Mouse (Mus musculus) intestine, embryonic 16.5 days (tissue): ENCODE data around the gene Npepps. TPM values are rescaled to one million over a fixed set of nuclear protein-coding genes. Genes with fewer than 3 reads are reported as not detected.
A peak's percentile ranks its signal among the peaks of the same experiment; 100 is the strongest.
"Not testable (repeated sequence)": the region's sequence is repeated elsewhere in the genome, so short reads cannot be mapped to it uniquely, and the experiment has no call there.

ENCODE experiments used
- ATAC-seq: fragments of 200-750 bp; cut with Nextera tagmentation; 2 replicates; pipeline ENCODE4 v1.8.0; 2017; ENCODE audit warnings: moderate TSS enrichment, moderate library complexity
- H3K27ac ChIP-seq: fragments of 300-500 bp; sonication (generic); 2 replicates; pipeline ENCODE4 v1.5.1; 2014; ENCODE audit warnings: mild to moderate bottlenecking, low read length
- H3K27me3 ChIP-seq: fragments of 300-500 bp; sonication (generic); replicated peaks from 2 replicates; pipeline ENCODE4 v1.6.1; 2014; ENCODE audit warnings: low read length, control low read depth, mixed read lengths; ENCODE audit not compliant: control insufficient read depth, insufficient read depth
- H3K36me3 ChIP-seq: fragments of 300-500 bp; sonication (generic); 2 replicates; pipeline ENCODE4 v1.6.1; 2014; ENCODE audit warnings: low read length, control low read depth; ENCODE audit not compliant: control insufficient read depth, insufficient read depth
- H3K4me1 ChIP-seq: fragments of 300-500 bp; sonication (generic); 2 replicates; pipeline ENCODE4 v1.6.1; 2014; ENCODE audit warnings: low read length, control low read depth, mixed read lengths; ENCODE audit not compliant: control insufficient read depth, insufficient read depth
- H3K4me2 ChIP-seq: fragments of 300-500 bp; sonication (generic); 2 replicates; pipeline ENCODE4 v1.6.1; 2014; ENCODE audit warnings: low read depth, low read length, control low read depth
- H3K4me3 ChIP-seq: fragments of 300-500 bp; sonication (generic); 2 replicates; pipeline ENCODE4 v1.5.1; 2014; ENCODE audit warnings: mild to moderate bottlenecking, low read length
- H3K9ac ChIP-seq: fragments of 300-500 bp; sonication (generic); 2 replicates; pipeline ENCODE4 v1.6.1; 2014; ENCODE audit warnings: low read depth, low read length
- H3K9me3 ChIP-seq: fragments of 300-500 bp; sonication (generic); 2 replicates; pipeline ENCODE4 v1.6.1; 2016; ENCODE audit warnings: low read length, control low read depth; ENCODE audit not compliant: control insufficient read depth
- WGBS: fragments of 180-500 bp; shearing (Covaris S2); extraction: QIAGEN DNeasy Blood & Tissue Kit; methylation state at CpG from one replicate; pipeline ENCODE4 v1.1.7; 2014; 5-methylcytosine and 5-hydroxymethylcytosine counted together
- polyA plus RNA-seq: library from polyadenylated mRNA; unstranded; fragments of >200 nt; fragmentation: Nextera tagmentation; extraction: Ambion mirVana; gene quantifications from 2 replicates; pipeline ENCODE4 v1.2.1, GENCODE M21; 2015

Gene Npepps
- polyA plus RNA-seq, 1 experiment from 2014 or later, result 95.7 TPM

- Histone ChIP-seq H3K4me3 (no peak overlapping the region), H3K27me3 (no peaks in the 10 kb centered on the region), H3K27ac (no peak overlapping the region), H3K4me2 (no peak overlapping the region), H3K9me3 (no peaks in the 10 kb centered on the region), H3K36me3 (no peaks in the 10 kb centered on the region), H3K4me1 (peaks cover 11% of the 10 kb centered on the region), H3K9ac (no peak overlapping the region)
- WGBS, result 70% methylated on average over 6 of the region's 6 CpGs
- no peak for ATAC-seq
Observed at GRCm38 (mm10) chr11:97282179-97282578, 1.7 kb upstream of the Npepps start.

- H3K9ac ChIP-seq, result peak overlapping the region; percentile 100
- peak overlapping the region; percentile 100 for H3K4me3 ChIP-seq
- WGBS, result 1% methylated on average over 63 of the region's 64 CpGs
- no peaks in the 10 kb centered on the region for H3K9me3 ChIP-seq
- peak overlapping the region; percentile 99 for H3K27ac ChIP-seq
- H3K27me3 ChIP-seq, result no peaks in the 10 kb centered on the region
- no peaks in the 10 kb centered on the region for H3K36me3 ChIP-seq
- peak; percentile 47 for ATAC-seq
- H3K4me1 ChIP-seq, result peaks cover 13% of the 10 kb centered on the region
- peak overlapping the region; percentile 60 for H3K4me2 ChIP-seq
Observed at GRCm38 (mm10) chr11:97279405-97280215, 828 bp downstream of the Npepps start.

GRCm38 (mm10) chr11:97279040-97279404 is 1.4 kb downstream of the Npepps start:
- no peaks in the 10 kb centered on the region for H3K36me3 ChIP-seq
- H3K4me3 ChIP-seq, result peak overlapping the region; percentile 100
- H3K9ac ChIP-seq, result peak overlapping the region; percentile 100
- 12% methylated on average over 11 of the region's 11 CpGs for WGBS
- no peak for ATAC-seq
- peak overlapping the region; percentile 99 for H3K27ac ChIP-seq
- no peaks in the 10 kb centered on the region for H3K27me3 ChIP-seq
- peaks cover 13% of the 10 kb centered on the region for H3K4me1 ChIP-seq
- H3K9me3 ChIP-seq, result no peaks in the 10 kb centered on the region
- H3K4me2 ChIP-seq, result peak overlapping the region; percentile 60

- Histone ChIP-seq H3K4me1 (peaks cover 13% of the 10 kb centered on the region), H3K4me3 (peak overlapping the region; percentile 100), H3K4me2 (peak overlapping the region; percentile 60), H3K27ac (peak overlapping the region; percentile 30), H3K9ac (peak overlapping the region; percentile 100), H3K27me3 (no peaks in the 10 kb centered on the region), H3K36me3 (no peaks in the 10 kb centered on the region), H3K9me3 (no peaks in the 10 kb centered on the region)
- ATAC-seq, result no peak
- 68% methylated on average over 6 of the region's 6 CpGs for WGBS
Observed at GRCm38 (mm10) chr11:97278456-97278855, 2.0 kb downstream of the Npepps start.

- ATAC-seq, result no peak
- Histone ChIP-seq H3K27me3 (no peaks in the 10 kb centered on the region), H3K9me3 (no peaks in the 10 kb centered on the region), H3K36me3 (no peaks in the 10 kb centered on the region), H3K4me2 (0 out of 2 replicates have a peak overlapping the region, but pooled peaks have one; percentile 5), H3K4me1 (peaks cover 13% of the 10 kb centered on the region), H3K4me3 (no peak overlapping the region), H3K27ac (peak overlapping the region; percentile 45; the same call in 1 of the 2 replicates), H3K9ac (no peak overlapping the region)
- 80% methylated on average over 5 of the region's 5 CpGs for WGBS
Observed at GRCm38 (mm10) chr11:97277166-97277565, 3.3 kb downstream of the Npepps start.

GRCm38 (mm10) chr11:97276019-97276418 is 4.4 kb downstream of the Npepps start:
- no peaks in the 10 kb centered on the region for H3K9me3 ChIP-seq
- peak overlapping the region; percentile 28 for H3K27ac ChIP-seq
- peaks cover 13% of the 10 kb centered on the region for H3K4me1 ChIP-seq
- no peaks in the 10 kb centered on the region for H3K36me3 ChIP-seq
- H3K4me3 ChIP-seq, result no peak overlapping the region
- 0 out of 2 replicates have a peak overlapping the region, but pooled peaks have one; percentile 17 for H3K9ac ChIP-seq
- WGBS, result 63% methylated on average over 1 of the region's 1 CpGs
- no peak for ATAC-seq
- no peaks in the 10 kb centered on the region for H3K27me3 ChIP-seq
- H3K4me2 ChIP-seq, result no peak overlapping the region

- peaks cover 13% of the 10 kb centered on the region for H3K4me1 ChIP-seq
- H3K36me3 ChIP-seq, result no peaks in the 10 kb centered on the region
- no peak overlapping the region for H3K4me2 ChIP-seq
- H3K27me3 ChIP-seq, result no peaks in the 10 kb centered on the region
- WGBS, result 74% methylated on average over 2 of the region's 2 CpGs
- no peaks in the 10 kb centered on the region for H3K9me3 ChIP-seq
- H3K27ac ChIP-seq, result peak overlapping the region; percentile 60
- no peak overlapping the region for H3K9ac ChIP-seq
- no peak overlapping the region for H3K4me3 ChIP-seq
- ATAC-seq, result peak; percentile 64
Observed at GRCm38 (mm10) chr11:97275349-97275748, 5.1 kb downstream of the Npepps start.

- WGBS, result 77% methylated on average over 6 of the region's 6 CpGs
- H3K4me2 ChIP-seq, H3K9me3 ChIP-seq, H3K27me3 ChIP-seq, H3K4me3 ChIP-seq, H3K36me3 ChIP-seq, H3K9ac ChIP-seq: not testable (repeated sequence)
- Histone ChIP-seq H3K27ac (peak overlapping the region; percentile 15; the same call in 1 of the 2 replicates), H3K4me1 (peaks cover 13% of the 10 kb centered on the region)
- ATAC-seq, result peak; percentile 44; the same call in 1 of the 2 replicates
Observed at GRCm38 (mm10) chr11:97274947-97275346, 5.5 kb downstream of the Npepps start.

- Histone ChIP-seq H3K27ac (no peak overlapping the region), H3K36me3 (no peaks in the 10 kb centered on the region), H3K4me3 (no peak overlapping the region), H3K27me3 (no peaks in the 10 kb centered on the region), H3K4me2 (no peak overlapping the region), H3K9me3 (no peaks in the 10 kb centered on the region), H3K4me1 (peaks cover 10% of the 10 kb centered on the region), H3K9ac (no peak overlapping the region)
- ATAC-seq, result no peak
- WGBS, result 85% methylated on average over 5 of the region's 5 CpGs
Observed at GRCm38 (mm10) chr11:97273613-97274012, 6.8 kb downstream of the Npepps start.
